Mouse (Mus musculus): ENCODE measurements around the gene Mrpl21.

The Mrpl21 gene

DNA sequence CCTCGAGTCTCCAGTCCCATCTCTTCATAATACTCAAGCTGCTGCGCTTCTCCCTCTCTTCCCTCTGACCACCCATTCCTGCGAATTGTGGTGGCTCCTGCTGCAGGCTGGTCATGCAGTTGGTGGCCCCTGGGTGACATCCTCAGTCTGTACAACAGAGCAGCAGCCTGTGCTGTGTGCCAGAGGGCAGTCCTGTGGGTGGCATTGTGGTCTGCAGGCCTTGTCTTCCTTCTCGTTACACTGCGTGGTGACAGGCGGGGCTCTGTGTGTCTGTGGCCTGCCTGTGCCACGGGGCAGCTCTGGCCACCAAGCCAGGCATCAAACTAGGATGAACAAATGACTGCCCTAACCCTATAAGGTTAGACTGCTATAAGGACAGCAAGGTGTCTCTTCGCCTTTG, 56.5 kb downstream of the Mrpl21 start:
- DNase-seq (ENCODE audit: low spot score) = no peak

DNA sequence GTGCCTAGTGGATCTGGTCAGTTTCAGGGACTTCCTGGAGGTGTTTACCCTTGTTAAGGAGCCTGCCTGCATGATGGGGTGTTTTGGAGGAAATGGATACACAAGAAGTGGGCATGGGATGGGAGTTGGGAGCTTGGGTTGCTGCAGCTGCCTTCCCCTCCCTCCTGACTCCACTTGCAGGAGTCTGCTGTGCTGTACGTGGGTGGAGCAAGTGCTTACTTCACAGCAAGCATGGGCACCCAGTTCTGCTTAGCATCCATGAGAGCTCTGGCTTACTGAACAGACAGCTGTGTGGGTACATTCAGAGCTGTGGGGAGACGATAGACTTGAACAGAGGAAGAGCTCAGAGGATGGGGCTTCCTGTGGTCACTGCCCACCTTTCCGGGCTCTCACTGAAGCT, 58.3 kb downstream of the Mrpl21 start:
- DNase-seq (ENCODE audit: low spot score) = no peak
